Mouse (Mus musculus) embryo, embryonic 11.5 days (tissue): ENCODE data around the gene Tmprss12.
"Not testable (repeated sequence)": the region's sequence is repeated elsewhere in the genome, so short reads cannot be mapped to it uniquely, and the experiment has no call there.

Experiments
- DNase-seq: peaks from one replicate; pipeline ENCODE4 v3.0.0-alpha.2; 2012; ENCODE audit warnings: low read depth, low spot score

The Tmprss12 gene

DNA sequence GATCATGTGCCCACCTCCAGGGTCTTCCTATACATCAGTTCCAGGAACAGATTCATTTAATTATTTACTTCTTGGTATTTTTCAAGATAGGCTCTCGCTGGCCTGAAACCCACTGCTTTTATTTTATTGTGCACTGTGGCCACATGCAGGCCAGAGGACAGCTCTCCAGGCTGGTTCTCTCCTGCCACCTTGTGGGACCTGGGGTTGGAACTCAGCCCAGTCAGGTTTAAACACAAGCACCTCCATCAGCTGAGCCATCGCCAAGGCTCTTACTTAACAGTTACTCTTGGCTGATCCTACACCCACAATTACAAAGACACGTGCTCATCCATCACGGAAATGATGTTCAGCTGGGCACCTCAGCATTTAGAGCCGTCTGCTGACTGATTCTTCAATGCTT lies 40.5 kb downstream of the Tmprss12 start:
- no peak for DNase-seq

GRCm38 (mm10) chr15:100324021-100324591 lies 43.5 kb downstream of the Tmprss12 start:
- no peak for DNase-seq

DNA sequence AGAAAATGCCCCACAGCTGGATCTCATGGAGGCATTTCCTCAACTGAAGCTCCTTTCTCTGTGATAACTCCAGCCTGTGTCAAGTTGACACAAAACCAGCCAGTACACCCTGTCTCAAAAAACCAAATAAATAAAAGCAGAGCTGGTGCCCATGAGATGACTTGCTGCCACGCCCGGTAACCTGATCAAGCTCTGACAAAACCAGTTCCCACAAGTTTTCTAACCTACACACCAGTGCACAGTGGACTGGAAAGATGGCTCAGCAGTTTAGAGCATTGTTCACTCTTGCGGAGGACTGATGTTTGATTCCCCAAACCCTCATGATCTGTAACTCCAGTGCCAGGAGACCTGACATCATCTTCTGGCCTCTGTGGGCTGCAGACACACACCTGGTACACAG lies 44.6 kb downstream of the Tmprss12 start:
- no peak for DNase-seq

GRCm38 (mm10) chr15:100328089-100328488 lies 47.5 kb downstream of the Tmprss12 start:
- DNase-seq, result not testable (repeated sequence)

DNA sequence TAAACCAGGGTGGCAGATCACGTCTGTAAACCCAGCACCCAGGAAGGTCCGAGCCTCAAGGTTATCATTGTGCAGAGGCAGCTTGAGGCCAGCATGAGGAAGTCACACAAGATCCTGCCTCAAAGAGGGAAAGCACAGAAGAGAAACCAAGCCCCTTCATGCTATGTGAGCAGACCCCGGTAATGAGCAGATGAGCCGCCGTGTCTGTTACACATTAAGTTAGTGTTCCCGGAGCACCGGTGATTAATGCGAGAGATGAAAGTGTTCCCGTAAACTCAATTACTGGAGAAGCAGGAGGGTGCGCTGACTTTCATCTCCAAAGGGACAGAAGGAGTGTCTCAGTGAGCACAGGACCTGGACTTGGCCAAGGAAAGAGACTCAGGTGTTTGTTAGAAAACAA lies 48.7 kb downstream of the Tmprss12 start:
- DNase-seq, result not testable (repeated sequence)

DNA sequence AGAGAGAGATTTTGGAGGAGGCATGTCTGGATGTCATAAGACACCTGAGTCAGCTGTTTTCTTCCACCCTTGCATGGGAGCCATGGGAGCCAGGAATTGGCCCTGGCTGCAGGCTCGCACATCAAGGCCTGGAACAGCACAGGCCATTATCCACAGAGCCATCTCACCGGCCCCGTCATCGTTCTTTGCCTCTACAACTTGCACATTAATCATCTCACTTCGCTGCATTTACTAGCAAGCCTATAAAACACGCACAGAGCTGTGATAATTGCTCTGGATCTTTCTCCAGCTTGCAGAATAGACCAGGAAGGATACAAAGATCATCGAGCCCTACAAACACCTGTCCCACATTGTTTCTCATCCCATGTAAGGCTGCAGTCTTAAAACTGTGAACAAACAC lies 50.1 kb downstream of the Tmprss12 start:
- DNase-seq, result no peak

GRCm38 (mm10) chr15:100332077-100332961 lies 51.7 kb downstream of the Tmprss12 start:
- DNase-seq, result not testable (repeated sequence)

DNA sequence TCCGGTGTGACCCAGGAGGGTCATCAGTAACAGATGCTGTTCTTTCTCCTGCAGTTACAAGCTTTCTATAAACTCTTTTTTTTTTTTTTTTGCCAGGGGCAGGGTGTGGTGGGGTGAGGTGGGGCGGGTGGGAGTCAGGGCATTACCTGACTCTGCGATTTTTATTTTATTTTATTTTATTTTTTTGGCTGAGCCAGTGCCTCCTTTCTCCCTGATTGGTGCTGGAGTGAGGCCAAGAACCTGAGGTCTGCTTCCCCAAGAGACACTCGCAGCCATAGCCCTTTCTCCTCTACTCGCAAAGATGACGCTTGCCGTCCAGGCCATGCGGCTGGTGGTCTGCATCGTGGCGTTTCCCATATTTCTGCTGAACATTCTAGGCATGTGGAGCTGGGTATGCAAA lies 54.0 kb downstream of the Tmprss12 start, which contains the start of gene Mettl7a3:
Mettl7a3 (plus strand) TSS at position 301 of the 400 bp plus-strand sequence.
- no peak for DNase-seq

DNA sequence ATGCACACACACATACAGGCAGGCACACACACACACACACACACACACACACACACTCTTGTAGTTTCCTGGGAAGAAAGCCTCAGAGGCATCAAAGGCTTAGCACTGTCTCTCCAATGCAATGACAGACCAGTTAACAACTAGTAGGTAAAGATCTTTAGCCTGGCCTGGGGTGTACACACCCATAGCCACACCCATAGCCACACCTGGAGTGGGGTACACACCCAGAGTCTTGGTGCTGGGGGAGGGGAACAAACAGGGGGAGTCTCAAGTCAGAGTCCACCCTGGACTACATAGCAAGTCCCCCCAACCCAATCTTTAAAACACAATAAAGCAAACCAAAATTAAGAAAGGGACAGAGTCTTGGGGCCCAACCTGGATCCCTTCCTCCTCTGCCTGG lies 56.7 kb downstream of the Tmprss12 start:
- DNase-seq, result not testable (repeated sequence)

GRCm38 (mm10) chr15:100337847-100338246 lies 57.2 kb downstream of the Tmprss12 start:
- not testable (repeated sequence) for DNase-seq

- DNase-seq, result not testable (repeated sequence)
These were observed 60.8 kb downstream of the Tmprss12 start for GRCm38 (mm10) chr15:100341314-100341980.
